Mouse (Mus musculus) kidney, embryonic 16.5 days (tissue): ENCODE measurements around the gene Dync1i1. TPM values are rescaled to one million over a fixed set of nuclear protein-coding genes. Genes with fewer than 3 reads are reported as not detected.

Experiments used
- ATAC-seq: fragments of 200-750 bp; cut with Nextera tagmentation; 2 replicates; pipeline ENCODE4 v1.8.0; 2017; ENCODE audit warnings: moderate TSS enrichment; ENCODE audit not compliant: low FRiP score, low TSS enrichment
- H3K27ac ChIP-seq: fragments of 300-500 bp; sonication (generic); 2 replicates; pipeline ENCODE4 v1.5.1; 2014; ENCODE audit warnings: low read length
- H3K27me3 ChIP-seq: fragments of 300-500 bp; sonication (generic); 2 replicates; pipeline ENCODE4 v1.6.1; 2014; ENCODE audit warnings: low read length, control low read depth, mixed read lengths; ENCODE audit not compliant: insufficient read depth
- H3K36me3 ChIP-seq: fragments of 300-500 bp; sonication (generic); 2 replicates; pipeline ENCODE4 v1.6.1; 2014; ENCODE audit warnings: low read length, control low read depth, mixed read lengths; ENCODE audit not compliant: insufficient read depth
- H3K4me1 ChIP-seq: fragments of 300-500 bp; sonication (generic); 2 replicates; pipeline ENCODE4 v1.6.1; 2014; ENCODE audit warnings: low read length, control low read depth, mixed read lengths; ENCODE audit not compliant: insufficient read depth
- H3K4me2 ChIP-seq: fragments of 300-500 bp; sonication (generic); replicated peaks from 2 replicates; pipeline ENCODE4 v1.6.1; 2014; ENCODE audit warnings: low read depth, low read length
- H3K4me3 ChIP-seq: fragments of 300-500 bp; sonication (generic); 2 replicates; pipeline ENCODE4 v1.5.1; 2014; ENCODE audit warnings: mild to moderate bottlenecking, low read length
- H3K9ac ChIP-seq: fragments of 300-500 bp; sonication (generic); replicated peaks from 2 replicates; pipeline ENCODE4 v1.6.1; 2014; ENCODE audit warnings: low read length
- H3K9me3 ChIP-seq: fragments of 300-500 bp; sonication (generic); 2 replicates; pipeline ENCODE4 v1.6.1; 2016; ENCODE audit warnings: low read length, control low read depth
- WGBS: fragments of 180-500 bp; shearing (Covaris S2); extraction: QIAGEN DNeasy Blood & Tissue Kit; methylation state at CpG from one replicate; pipeline ENCODE4 v1.1.7; 2014; 5-methylcytosine and 5-hydroxymethylcytosine counted together
- polyA plus RNA-seq: library from polyadenylated mRNA; unstranded; fragments of >200 nt; fragmentation: Nextera tagmentation; extraction: Ambion mirVana; gene quantifications from 2 replicates; pipeline ENCODE4 v1.2.1, GENCODE M21; 2015

Dync1i1 gene
- polyA plus RNA-seq, 1 experiment from 2014 or later: 3.8 TPM

GRCm38 (mm10) chr6:6016931-6017330 lies 291.5 kb downstream of the Dync1i1 start:
- Histone ChIP-seq H3K9ac (no peak overlapping the region), H3K27ac (no peak overlapping the region), H3K9me3 (no peaks in the 10 kb centered on the region), H3K4me2 (no peak overlapping the region), H3K4me3 (no peak overlapping the region), H3K27me3 (no peaks in the 10 kb centered on the region), H3K4me1 (no peaks in the 10 kb centered on the region), H3K36me3 (no peaks in the 10 kb centered on the region)
- 44% methylated on average over 9 of the region's 9 CpGs for WGBS
- ATAC-seq: no peak

- Histone ChIP-seq H3K36me3 (no peaks in the 10 kb centered on the region), H3K4me2 (no peak overlapping the region), H3K4me3 (no peak overlapping the region), H3K27ac (no peak overlapping the region), H3K27me3 (no peaks in the 10 kb centered on the region), H3K4me1 (no peaks in the 10 kb centered on the region), H3K9ac (no peak overlapping the region), H3K9me3 (no peaks in the 10 kb centered on the region)
- WGBS: 50% methylated on average over 6 of the region's 6 CpGs
- ATAC-seq: no peak
Measured at GRCm38 (mm10) chr6:6023976-6024375, 298.5 kb downstream of the Dync1i1 start.

- ATAC-seq: no peak
- H3K27me3 ChIP-seq: no peaks in the 10 kb centered on the region
- no peak overlapping the region for H3K4me2 ChIP-seq
- H3K4me3 ChIP-seq: no peak overlapping the region
- WGBS: 90% methylated on average over 6 of the region's 6 CpGs
- H3K4me1 ChIP-seq: no peaks in the 10 kb centered on the region
- H3K36me3 ChIP-seq: no peaks in the 10 kb centered on the region
- no peaks in the 10 kb centered on the region for H3K9me3 ChIP-seq
- no peak overlapping the region for H3K9ac ChIP-seq
- H3K27ac ChIP-seq: no peak overlapping the region
Measured at GRCm38 (mm10) chr6:6027664-6028063, 302.2 kb downstream of the Dync1i1 start.

GRCm38 (mm10) chr6:6038773-6039550 lies 313.5 kb downstream of the Dync1i1 start:
- Histone ChIP-seq H3K27me3 (no peaks in the 10 kb centered on the region), H3K27ac (no peak overlapping the region), H3K4me2 (no peak overlapping the region), H3K9ac (no peak overlapping the region), H3K9me3 (no peaks in the 10 kb centered on the region), H3K4me3 (no peak overlapping the region), H3K36me3 (no peaks in the 10 kb centered on the region), H3K4me1 (no peaks in the 10 kb centered on the region)
- WGBS: 52% methylated on average over 18 of the region's 18 CpGs
- ATAC-seq: no peak

GRCm38 (mm10) chr6:6046729-6047424 lies 321.4 kb downstream of the Dync1i1 start:
- Histone ChIP-seq H3K4me3 (no peak overlapping the region), H3K9ac (no peak overlapping the region), H3K4me2 (no peak overlapping the region), H3K27ac (no peak overlapping the region), H3K9me3 (no peaks in the 10 kb centered on the region), H3K36me3 (0 out of 2 replicates have a peak, but pooled peaks cover 3% of the 10 kb centered on the region), H3K27me3 (no peaks in the 10 kb centered on the region), H3K4me1 (no peaks in the 10 kb centered on the region)
- no peak for ATAC-seq
- 53% methylated on average over 12 of the region's 12 CpGs for WGBS

DNA sequence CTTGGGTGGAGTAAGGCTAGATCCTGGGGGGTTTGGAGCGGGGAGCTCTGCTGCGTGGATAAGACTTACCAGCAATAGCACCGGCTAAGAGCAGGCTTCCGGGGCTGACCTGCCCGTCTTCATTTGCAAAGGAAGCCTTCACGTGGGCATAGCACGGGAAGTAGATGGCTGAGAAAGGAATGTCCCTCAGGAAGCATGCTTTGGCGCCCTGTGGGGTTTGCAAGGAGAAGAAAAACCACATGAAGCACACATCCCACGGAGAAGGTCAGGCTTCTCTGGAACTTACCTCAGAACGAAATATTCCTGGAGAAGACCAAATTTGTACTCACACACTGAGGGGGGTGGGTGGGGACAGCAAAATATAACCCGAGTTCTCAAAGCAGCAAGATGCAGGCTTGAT lies 327.3 kb downstream of the Dync1i1 start:
- H3K9ac ChIP-seq: no peak overlapping the region
- no peak overlapping the region for H3K27ac ChIP-seq
- H3K27me3 ChIP-seq: no peaks in the 10 kb centered on the region
- no peaks in the 10 kb centered on the region for H3K4me1 ChIP-seq
- ATAC-seq: no peak
- H3K4me3 ChIP-seq: no peak overlapping the region
- 55% methylated on average over 11 of the region's 11 CpGs for WGBS
- no peak overlapping the region for H3K4me2 ChIP-seq
- no peaks in the 10 kb centered on the region for H3K9me3 ChIP-seq
- H3K36me3 ChIP-seq: 0 out of 2 replicates have a peak, but pooled peaks cover 3% of the 10 kb centered on the region

- no peak for ATAC-seq
- H3K4me2 ChIP-seq: no peak overlapping the region
Measured at GRCm38 (mm10) chr6:6053946-6054345, 328.5 kb downstream of the Dync1i1 start.

GRCm38 (mm10) chr6:6058548-6058947 lies 333.1 kb downstream of the Dync1i1 start:
- WGBS: 42% methylated on average over 3 of the region's 3 CpGs
- Histone ChIP-seq H3K9ac (no peak overlapping the region), H3K4me2 (no peak overlapping the region), H3K4me1 (no peaks in the 10 kb centered on the region), H3K27me3 (no peaks in the 10 kb centered on the region), H3K4me3 (no peak overlapping the region), H3K27ac (no peak overlapping the region), H3K36me3 (no peaks in the 10 kb centered on the region), H3K9me3 (no peaks in the 10 kb centered on the region)
- no peak for ATAC-seq

More at GRCm38 (mm10) chr6:6053946-6054345, 328.5 kb downstream of the Dync1i1 start:
- Histone ChIP-seq H3K9me3 (no peaks in the 10 kb centered on the region), H3K27me3 (no peaks in the 10 kb centered on the region), H3K9ac (no peak overlapping the region), H3K27ac (no peak overlapping the region), H3K4me3 (no peak overlapping the region), H3K4me1 (no peaks in the 10 kb centered on the region), H3K36me3 (no peaks in the 10 kb centered on the region)
- 55% methylated on average over 3 of the region's 3 CpGs for WGBS

GRCm38 (mm10) chr6:6067201-6067600 lies 341.8 kb downstream of the Dync1i1 start:
- Histone ChIP-seq H3K36me3 (no peaks in the 10 kb centered on the region), H3K27ac (no peak overlapping the region), H3K27me3 (no peaks in the 10 kb centered on the region), H3K9ac (no peak overlapping the region), H3K4me3 (no peak overlapping the region), H3K4me1 (no peaks in the 10 kb centered on the region), H3K9me3 (no peaks in the 10 kb centered on the region), H3K4me2 (no peak overlapping the region)
- no peak for ATAC-seq
- 88% methylated on average over 6 of the region's 6 CpGs for WGBS

- Histone ChIP-seq H3K4me2 (no peak overlapping the region), H3K36me3 (no peaks in the 10 kb centered on the region), H3K9me3 (no peaks in the 10 kb centered on the region), H3K9ac (no peak overlapping the region), H3K27me3 (no peaks in the 10 kb centered on the region), H3K4me3 (no peak overlapping the region), H3K27ac (no peak overlapping the region), H3K4me1 (no peaks in the 10 kb centered on the region)
- WGBS: 11% methylated on average over 3 of the region's 3 CpGs
- ATAC-seq: no peak
Measured at GRCm38 (mm10) chr6:6070015-6070414, 344.6 kb downstream of the Dync1i1 start.
